Mouse (Mus musculus): ENCODE measurements around the gene Cwc22. TPM values are rescaled to one million over a fixed set of nuclear protein-coding genes. Genes with fewer than 3 reads are reported as not detected.

Gene Cwc22
- polyA plus RNA-seq, 1 experiment from 2014 or later: 23.8 TPM

DNA sequence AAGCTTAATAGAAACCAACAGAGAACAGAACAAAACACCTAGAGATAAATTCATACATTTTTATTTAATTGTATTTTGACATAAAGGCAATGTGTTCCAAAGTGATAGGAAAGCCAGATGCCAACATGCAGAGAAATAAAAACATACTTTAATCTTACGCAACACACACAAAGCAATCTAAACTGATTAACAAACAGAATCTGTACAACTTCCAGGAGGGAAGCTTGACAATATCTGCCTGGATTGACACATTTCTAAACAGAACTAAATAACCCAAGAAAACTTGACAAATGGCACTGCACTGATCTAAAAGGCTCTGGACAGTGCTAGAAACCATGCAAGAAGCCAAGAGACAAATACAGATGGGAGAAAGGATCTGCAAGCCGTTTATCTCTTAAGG, 20.2 kb downstream of the Cwc22 start:
- Histone ChIP-seq H3K27ac (ENCODE audit: low read depth, low read length) (no peak overlapping the region), H3K4me3 (ENCODE audit: low read depth, low read length) (no peak overlapping the region), H3K27me3 (ENCODE audit: control insufficient read depth, insufficient read depth, low read length) (no peaks in the 10 kb centered on the region), H3K4me2 (no peak overlapping the region), H3K36me3 (ENCODE audit: control insufficient read depth, insufficient read depth, low read length) (peaks cover 17% of the 10 kb centered on the region), H3K9ac (ENCODE audit: low read depth, low read length) (no peak overlapping the region), H3K4me1 (ENCODE audit: control insufficient read depth, insufficient read depth, low read length) (no peaks in the 10 kb centered on the region), H3K9me3 (replicated peaks; ENCODE audit: control insufficient read depth, low read length) (no peaks in the 10 kb centered on the region)
- no peak for ATAC-seq (replicated peaks; ENCODE audit: insufficient number of reproducible peaks, low FRiP score, low TSS enrichment)
- WGBS (ENCODE audit: insufficient replicate concordance): 92% methylated on average over 2 of the region's 2 CpGs

DNA sequence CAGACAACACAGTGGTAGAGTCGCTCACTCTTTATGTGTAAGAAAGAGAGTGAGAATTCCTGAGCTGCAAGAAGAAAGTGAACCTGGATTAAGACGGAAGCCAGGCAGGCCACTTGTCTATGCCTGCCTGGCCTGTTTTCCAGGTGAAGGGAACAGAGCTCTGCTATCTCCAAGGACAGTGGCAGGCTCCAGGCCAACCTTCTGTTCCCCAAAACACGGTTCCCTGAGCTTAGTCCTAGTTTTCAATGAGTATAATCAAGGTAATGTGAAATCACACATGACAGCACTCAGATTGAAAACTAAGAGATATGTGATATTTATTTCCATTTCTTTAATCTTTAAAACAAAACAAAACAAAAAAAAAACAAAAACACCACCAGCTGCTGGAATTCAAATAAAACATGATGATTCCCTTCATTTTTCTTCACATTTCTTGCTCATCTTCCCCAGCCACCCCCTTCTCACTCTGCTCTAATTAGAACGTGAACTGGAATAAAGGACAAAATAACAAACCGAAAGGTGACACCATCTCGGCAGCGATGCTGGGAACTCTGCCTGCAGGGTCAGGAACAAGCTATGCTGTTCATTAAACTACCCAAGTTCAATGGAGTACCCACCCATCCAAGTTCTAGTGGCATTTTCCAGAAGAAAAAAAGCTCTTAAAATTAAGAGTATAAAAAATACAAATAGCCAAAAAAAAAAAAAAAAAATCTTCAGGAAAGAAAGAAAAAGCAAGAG, 20.8 kb downstream of the Cwc22 start:
- H3K9me3 ChIP-seq (replicated peaks; ENCODE audit: control insufficient read depth, low read length): no peaks in the 10 kb centered on the region
- no peak overlapping the region for H3K4me3 ChIP-seq (ENCODE audit: low read depth, low read length)
- WGBS (ENCODE audit: insufficient replicate concordance): 80% methylated on average over 7 of the region's 7 CpGs
- H3K27ac ChIP-seq (ENCODE audit: low read depth, low read length): no peak overlapping the region
- no peak overlapping the region for H3K4me2 ChIP-seq
- no peaks in the 10 kb centered on the region for H3K27me3 ChIP-seq (ENCODE audit: control insufficient read depth, insufficient read depth, low read length)
- no peak overlapping the region for H3K9ac ChIP-seq (ENCODE audit: low read depth, low read length)
- no peaks in the 10 kb centered on the region for H3K4me1 ChIP-seq (ENCODE audit: control insufficient read depth, insufficient read depth, low read length)
- ATAC-seq (replicated peaks; ENCODE audit: insufficient number of reproducible peaks, low FRiP score, low TSS enrichment): no peak
- peaks cover 17% of the 10 kb centered on the region for H3K36me3 ChIP-seq (ENCODE audit: control insufficient read depth, insufficient read depth, low read length)

DNA sequence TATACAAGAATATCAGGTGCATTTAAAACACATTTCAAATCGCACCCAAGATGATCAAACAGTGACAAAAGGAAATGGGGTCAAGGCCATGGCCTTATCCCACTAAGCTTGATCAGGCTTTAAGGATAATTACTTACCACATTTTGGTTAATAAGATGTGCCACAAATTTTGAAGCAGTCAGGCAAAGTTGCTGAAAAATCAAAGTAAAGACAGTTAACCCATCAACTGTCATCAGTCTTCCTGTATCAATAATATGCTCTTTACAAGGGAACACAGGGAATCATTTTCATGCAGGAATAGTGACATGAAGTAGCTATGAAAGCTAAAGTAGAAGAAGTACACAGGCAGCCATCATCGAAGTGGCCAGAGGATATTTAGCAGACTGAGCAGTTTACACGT, 22.2 kb downstream of the Cwc22 start:
- H3K36me3 ChIP-seq (ENCODE audit: control insufficient read depth, insufficient read depth, low read length): peaks cover 21% of the 10 kb centered on the region
- no peaks in the 10 kb centered on the region for H3K4me1 ChIP-seq (ENCODE audit: control insufficient read depth, insufficient read depth, low read length)
- no peak for ATAC-seq (replicated peaks; ENCODE audit: insufficient number of reproducible peaks, low FRiP score, low TSS enrichment)
- no peaks in the 10 kb centered on the region for H3K9me3 ChIP-seq (replicated peaks; ENCODE audit: control insufficient read depth, low read length)
- no peak overlapping the region for H3K4me3 ChIP-seq (ENCODE audit: low read depth, low read length)
- H3K27me3 ChIP-seq (ENCODE audit: control insufficient read depth, insufficient read depth, low read length): no peaks in the 10 kb centered on the region
- H3K4me2 ChIP-seq: no peak overlapping the region
- H3K27ac ChIP-seq (ENCODE audit: low read depth, low read length): no peak overlapping the region
- no peak overlapping the region for H3K9ac ChIP-seq (ENCODE audit: low read depth, low read length)
- WGBS (ENCODE audit: insufficient replicate concordance): 94% methylated on average over 3 of the region's 3 CpGs

DNA sequence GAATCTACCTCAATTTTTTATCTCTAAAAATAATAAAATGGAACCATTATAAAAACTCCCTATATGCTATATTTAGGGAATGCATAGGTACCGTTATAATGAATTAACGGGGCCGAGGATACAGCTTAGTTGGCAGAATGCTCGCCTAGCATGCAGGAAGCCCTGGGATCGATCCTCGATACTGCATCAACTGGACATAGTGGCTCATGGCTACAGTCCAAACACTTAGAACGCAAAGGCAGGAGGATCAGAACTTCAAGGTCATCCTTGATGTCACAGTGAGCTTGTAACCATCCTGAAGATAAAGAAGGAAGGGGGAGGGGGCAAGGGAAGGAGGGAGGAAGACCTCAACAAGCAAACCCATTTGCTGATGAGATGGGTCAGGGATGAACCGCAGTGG, 23.0 kb downstream of the Cwc22 start:
- Histone ChIP-seq H3K9ac (ENCODE audit: low read depth, low read length) (no peak overlapping the region), H3K36me3 (ENCODE audit: control insufficient read depth, insufficient read depth, low read length) (peaks cover 20% of the 10 kb centered on the region), H3K4me3 (ENCODE audit: low read depth, low read length) (no peak overlapping the region), H3K9me3 (replicated peaks; ENCODE audit: control insufficient read depth, low read length) (no peaks in the 10 kb centered on the region), H3K27ac (ENCODE audit: low read depth, low read length) (no peak overlapping the region), H3K4me2 (no peak overlapping the region), H3K4me1 (ENCODE audit: control insufficient read depth, insufficient read depth, low read length) (no peaks in the 10 kb centered on the region), H3K27me3 (ENCODE audit: control insufficient read depth, insufficient read depth, low read length) (no peaks in the 10 kb centered on the region)
- no peak for ATAC-seq (replicated peaks; ENCODE audit: insufficient number of reproducible peaks, low FRiP score, low TSS enrichment)
- 90% methylated on average over 8 of the region's 8 CpGs for WGBS (ENCODE audit: insufficient replicate concordance)

DNA sequence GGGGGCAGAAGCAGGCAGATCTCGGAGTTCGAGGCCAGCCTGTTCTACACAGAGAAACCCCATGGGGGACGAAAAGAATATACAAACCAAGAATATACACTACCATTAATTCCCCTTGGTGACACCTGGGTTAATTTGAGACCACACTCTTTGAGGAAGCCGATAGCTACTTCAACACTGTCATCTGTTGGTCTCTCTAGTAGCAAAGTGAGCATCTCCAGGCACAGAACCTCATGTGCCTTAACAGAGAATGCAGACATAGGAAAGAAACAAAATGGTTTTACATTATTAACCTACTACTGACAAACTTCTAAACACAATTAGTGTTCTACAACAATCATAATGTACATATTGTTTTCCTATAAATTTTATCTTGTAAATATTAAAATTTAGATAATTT, 24.9 kb downstream of the Cwc22 start:
- H3K4me2 ChIP-seq: no peak overlapping the region
- H3K9ac ChIP-seq (ENCODE audit: low read depth, low read length): no peak overlapping the region
- H3K27me3 ChIP-seq (ENCODE audit: control insufficient read depth, insufficient read depth, low read length): no peaks in the 10 kb centered on the region
- no peak overlapping the region for H3K27ac ChIP-seq (ENCODE audit: low read depth, low read length)
- peaks cover 15% of the 10 kb centered on the region for H3K36me3 ChIP-seq (ENCODE audit: control insufficient read depth, insufficient read depth, low read length)
- no peak overlapping the region for H3K4me3 ChIP-seq (ENCODE audit: low read depth, low read length)
- no peak for ATAC-seq (replicated peaks; ENCODE audit: insufficient number of reproducible peaks, low FRiP score, low TSS enrichment)
- H3K4me1 ChIP-seq (ENCODE audit: control insufficient read depth, insufficient read depth, low read length): no peaks in the 10 kb centered on the region
- 86% methylated on average over 4 of the region's 4 CpGs for WGBS (ENCODE audit: insufficient replicate concordance)
- H3K9me3 ChIP-seq (replicated peaks; ENCODE audit: control insufficient read depth, low read length): no peaks in the 10 kb centered on the region

DNA sequence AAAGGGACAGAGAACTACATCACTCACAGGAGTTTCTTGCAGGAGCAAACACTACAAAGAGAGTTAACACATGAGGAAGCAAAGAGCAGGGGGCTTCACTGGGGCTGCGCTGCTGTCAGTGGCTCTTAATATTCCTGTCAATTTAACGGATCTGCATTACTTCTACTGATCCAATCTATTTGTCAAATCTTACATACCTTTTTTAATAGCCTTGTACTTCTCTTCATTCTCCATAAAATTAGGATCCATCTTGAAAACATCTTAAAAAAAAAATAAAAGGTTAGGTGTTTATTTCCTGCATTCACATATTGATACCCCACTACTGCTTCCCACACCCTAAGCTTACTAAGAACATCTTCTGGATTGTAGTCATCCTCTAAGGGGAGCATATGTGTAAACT, 25.6 kb downstream of the Cwc22 start:
- no peaks in the 10 kb centered on the region for H3K9me3 ChIP-seq (replicated peaks; ENCODE audit: control insufficient read depth, low read length)
- H3K4me1 ChIP-seq (ENCODE audit: control insufficient read depth, insufficient read depth, low read length): no peaks in the 10 kb centered on the region
- H3K4me3 ChIP-seq (ENCODE audit: low read depth, low read length): no peak overlapping the region
- H3K27ac ChIP-seq (ENCODE audit: low read depth, low read length): no peak overlapping the region
- WGBS (ENCODE audit: insufficient replicate concordance): 90% methylated on average over 2 of the region's 2 CpGs
- peaks cover 15% of the 10 kb centered on the region for H3K36me3 ChIP-seq (ENCODE audit: control insufficient read depth, insufficient read depth, low read length)
- H3K27me3 ChIP-seq (ENCODE audit: control insufficient read depth, insufficient read depth, low read length): no peaks in the 10 kb centered on the region
- ATAC-seq (replicated peaks; ENCODE audit: insufficient number of reproducible peaks, low FRiP score, low TSS enrichment): no peak
- H3K9ac ChIP-seq (ENCODE audit: low read depth, low read length): no peak overlapping the region
- no peak overlapping the region for H3K4me2 ChIP-seq

DNA sequence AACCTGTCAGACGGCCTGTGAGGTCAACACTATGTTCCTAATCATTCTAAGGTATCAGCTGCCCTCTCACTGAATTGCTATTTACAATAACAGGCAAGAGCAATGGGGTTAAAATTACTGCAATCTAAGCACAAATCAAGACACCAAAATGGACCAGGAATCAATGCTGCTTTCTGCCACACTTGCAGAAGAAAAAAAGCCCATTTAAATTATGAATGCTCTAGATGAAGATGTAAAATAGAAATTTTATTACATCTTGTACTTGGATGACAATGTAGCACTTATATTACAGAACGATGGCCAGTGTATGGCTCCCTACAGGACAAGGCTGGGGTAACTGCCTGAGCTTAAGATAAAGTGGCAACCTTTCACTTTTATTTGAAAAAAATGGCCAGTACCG, 27.7 kb downstream of the Cwc22 start:
- WGBS (ENCODE audit: insufficient replicate concordance): 79% methylated on average over 3 of the region's 3 CpGs
- ATAC-seq (replicated peaks; ENCODE audit: insufficient number of reproducible peaks, low FRiP score, low TSS enrichment): no peak

DNA sequence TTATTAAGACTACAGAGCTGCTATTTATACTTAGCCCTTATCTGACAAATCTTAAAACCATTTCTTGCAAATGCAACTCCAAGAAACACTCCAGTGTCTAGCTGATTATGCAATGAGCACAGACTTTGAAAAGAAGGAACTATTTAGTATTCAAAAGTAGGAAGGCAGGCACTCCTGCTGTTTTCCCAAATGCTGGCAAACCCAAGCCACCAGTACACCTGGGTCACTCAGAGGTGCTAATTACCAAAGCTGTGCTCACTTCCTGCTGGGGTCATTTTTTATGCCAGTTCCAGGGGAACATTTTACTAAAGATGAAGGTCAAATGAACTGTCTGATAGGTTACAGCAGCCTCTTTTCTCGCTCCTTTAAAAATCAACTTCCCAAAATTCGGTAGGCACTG, 28.2 kb downstream of the Cwc22 start:
- Histone ChIP-seq H3K36me3 (ENCODE audit: control insufficient read depth, insufficient read depth, low read length) (peaks cover 9% of the 10 kb centered on the region), H3K4me3 (ENCODE audit: low read depth, low read length) (no peak overlapping the region), H3K9me3 (replicated peaks; ENCODE audit: control insufficient read depth, low read length) (no peaks in the 10 kb centered on the region), H3K4me1 (ENCODE audit: control insufficient read depth, insufficient read depth, low read length) (no peaks in the 10 kb centered on the region), H3K27me3 (ENCODE audit: control insufficient read depth, insufficient read depth, low read length) (no peaks in the 10 kb centered on the region), H3K4me2 (no peak overlapping the region), H3K27ac (ENCODE audit: low read depth, low read length) (no peak overlapping the region), H3K9ac (ENCODE audit: low read depth, low read length) (no peak overlapping the region)
- ATAC-seq (replicated peaks; ENCODE audit: insufficient number of reproducible peaks, low FRiP score, low TSS enrichment): no peak
- WGBS (ENCODE audit: insufficient replicate concordance): 71% methylated on average over 2 of the region's 2 CpGs

More for the DNA sequence above, 27.7 kb downstream of the Cwc22 start:
- no peaks in the 10 kb centered on the region for H3K4me1 ChIP-seq (ENCODE audit: control insufficient read depth, insufficient read depth, low read length)
- H3K27me3 ChIP-seq (ENCODE audit: control insufficient read depth, insufficient read depth, low read length): no peaks in the 10 kb centered on the region
- H3K4me3 ChIP-seq (ENCODE audit: low read depth, low read length): no peak overlapping the region
- H3K9ac ChIP-seq (ENCODE audit: low read depth, low read length): no peak overlapping the region
- H3K36me3 ChIP-seq (ENCODE audit: control insufficient read depth, insufficient read depth, low read length): peaks cover 11% of the 10 kb centered on the region
- H3K4me2 ChIP-seq: no peak overlapping the region
- no peak overlapping the region for H3K27ac ChIP-seq (ENCODE audit: low read depth, low read length)
- no peaks in the 10 kb centered on the region for H3K9me3 ChIP-seq (replicated peaks; ENCODE audit: control insufficient read depth, low read length)

DNA sequence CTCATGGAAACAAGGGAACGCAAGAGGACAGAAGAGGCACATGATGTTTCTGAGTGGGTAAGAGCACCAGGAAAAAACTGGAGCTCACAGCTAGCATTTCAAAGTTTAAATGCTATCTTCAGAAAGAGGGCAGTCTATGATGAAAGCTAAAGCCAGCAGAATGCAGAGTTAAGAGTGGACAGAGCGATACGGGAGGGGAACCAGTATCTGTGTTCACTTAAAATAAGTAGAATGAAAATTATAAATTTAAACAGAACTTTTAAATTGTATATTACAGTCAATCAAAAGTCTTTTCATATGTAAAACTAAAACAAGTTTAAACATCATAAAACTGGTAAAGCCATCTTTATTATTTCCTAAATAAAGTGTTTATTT, 28.8 kb downstream of the Cwc22 start:
- H3K9ac ChIP-seq (ENCODE audit: low read depth, low read length): no peak overlapping the region
- no peak overlapping the region for H3K4me3 ChIP-seq (ENCODE audit: low read depth, low read length)
- no peaks in the 10 kb centered on the region for H3K9me3 ChIP-seq (replicated peaks; ENCODE audit: control insufficient read depth, low read length)
- no peak for ATAC-seq (replicated peaks; ENCODE audit: insufficient number of reproducible peaks, low FRiP score, low TSS enrichment)
- H3K27ac ChIP-seq (ENCODE audit: low read depth, low read length): no peak overlapping the region
- no peaks in the 10 kb centered on the region for H3K27me3 ChIP-seq (ENCODE audit: control insufficient read depth, insufficient read depth, low read length)
- H3K36me3 ChIP-seq (ENCODE audit: control insufficient read depth, insufficient read depth, low read length): peaks cover 9% of the 10 kb centered on the region
- no peaks in the 10 kb centered on the region for H3K4me1 ChIP-seq (ENCODE audit: control insufficient read depth, insufficient read depth, low read length)
- WGBS (ENCODE audit: insufficient replicate concordance): 96% methylated on average over 3 of the region's 3 CpGs
- H3K4me2 ChIP-seq: no peak overlapping the region
